Mouse (Mus musculus): ENCODE results near the gene Cep63. TPM values are rescaled to one million over a fixed set of nuclear protein-coding genes. Genes with fewer than 3 reads are reported as not detected.

The Cep63 gene
- polyA plus RNA-seq, 1 experiment from 2014 or later, result 45.6 TPM

DNA sequence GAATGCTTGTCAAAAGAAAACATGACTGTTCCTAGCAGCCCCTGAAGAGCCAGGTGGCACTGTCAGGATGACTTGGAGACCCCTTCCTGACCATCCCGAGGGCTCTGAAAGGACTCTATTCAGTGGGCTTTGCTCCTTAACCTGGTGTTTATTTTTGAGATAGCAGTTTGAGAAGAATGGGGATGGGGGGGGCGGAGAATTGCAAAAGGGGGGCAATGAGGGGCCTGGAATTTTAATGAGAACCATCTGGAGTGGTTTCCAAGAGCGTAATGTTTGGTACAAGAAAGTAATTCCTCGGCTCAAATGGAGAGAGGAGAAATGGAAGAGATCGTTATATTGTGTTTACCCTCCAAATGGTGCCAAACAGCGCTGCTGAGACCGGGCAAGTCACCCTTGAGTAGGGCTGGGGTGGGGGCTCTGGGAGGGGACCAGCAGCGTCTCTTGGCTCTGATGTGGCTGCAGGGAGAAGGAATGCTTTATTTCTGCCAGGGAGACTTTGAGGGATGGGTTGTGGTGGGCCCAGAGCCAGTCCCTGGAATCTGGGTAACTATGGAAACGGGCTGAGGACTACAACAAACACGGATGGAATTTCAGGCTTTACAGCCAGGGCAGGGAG is 17.3 kb upstream of the Cep63 start:
- H3K4me3 ChIP-seq, result no peak overlapping the region

DNA sequence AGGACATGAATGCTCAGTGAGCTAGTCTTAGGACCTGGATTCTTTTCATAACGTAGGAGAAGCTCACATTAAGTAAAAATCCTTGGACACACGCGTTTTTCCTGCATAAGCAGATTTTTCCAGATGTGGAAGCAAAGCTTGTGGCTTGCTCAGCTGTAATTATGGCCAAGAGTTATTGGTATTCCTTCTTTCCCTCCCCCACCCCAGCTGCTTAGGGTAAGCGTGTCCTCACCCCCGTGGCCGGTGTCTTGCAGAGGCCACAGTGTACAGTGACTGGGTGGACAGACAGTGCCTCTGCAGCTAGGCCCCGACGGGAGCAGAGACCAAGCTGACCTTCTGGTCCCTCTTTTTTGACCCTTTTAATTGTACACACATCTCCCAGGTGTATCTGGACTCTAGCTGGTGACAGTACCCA is 16.7 kb upstream of the Cep63 start:
- Histone ChIP-seq H3K4me3 (no peak overlapping the region), H3K36me3 (no peaks in the 10 kb centered on the region), H3K9me3 (no peaks in the 10 kb centered on the region), H3K4me2 (peak overlapping the region; percentile 36), H3K27ac (replicated peaks) (peak overlapping the region; percentile 78), H3K9ac (no peak overlapping the region), H3K4me1 (replicated peaks) (peaks cover 36% of the 10 kb centered on the region), H3K27me3 (no peaks in the 10 kb centered on the region)
- 42% methylated on average over 8 of the region's 8 CpGs for WGBS
- peak; percentile 42; the same call in 1 of the 2 replicates for ATAC-seq (ENCODE audit: low read depth)

More for the DNA sequence above, 17.3 kb upstream of the Cep63 start:
- H3K9ac ChIP-seq, result no peak overlapping the region
- no peaks in the 10 kb centered on the region for H3K27me3 ChIP-seq
- H3K27ac ChIP-seq (replicated peaks), result peak overlapping the region; percentile 78
- peaks cover 34% of the 10 kb centered on the region for H3K4me1 ChIP-seq (replicated peaks)
- peak; percentile 95 for ATAC-seq (ENCODE audit: low read depth)
- peak overlapping the region; percentile 36 for H3K4me2 ChIP-seq
- WGBS, result 3% methylated on average over 10 of the region's 10 CpGs
- H3K9me3 ChIP-seq, result no peaks in the 10 kb centered on the region
- no peaks in the 10 kb centered on the region for H3K36me3 ChIP-seq

DNA sequence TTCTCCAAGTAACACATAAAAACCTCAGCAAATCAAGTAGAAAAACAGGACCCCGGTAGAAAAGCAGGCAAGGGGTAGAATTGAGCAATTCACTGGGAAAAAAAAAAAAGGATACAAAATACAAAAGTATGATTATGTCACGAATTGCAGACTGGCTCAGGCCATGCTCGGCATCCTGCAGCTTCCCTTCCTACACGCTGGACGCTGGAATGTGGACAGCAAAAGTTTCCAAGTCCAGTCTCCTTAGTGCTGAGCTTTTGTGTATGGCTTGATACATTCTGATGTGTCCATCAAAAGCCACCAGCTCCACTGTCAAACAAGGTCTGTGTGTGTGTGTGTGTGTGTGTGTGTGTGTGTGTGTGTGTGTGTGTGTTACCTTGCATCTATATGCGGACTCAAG is 15.2 kb upstream of the Cep63 start:
- peaks cover 47% of the 10 kb centered on the region for H3K4me1 ChIP-seq (replicated peaks)
- H3K4me3 ChIP-seq, result no peak overlapping the region
- H3K9me3 ChIP-seq, result no peaks in the 10 kb centered on the region
- no peaks in the 10 kb centered on the region for H3K36me3 ChIP-seq
- 82% methylated on average over 6 of the region's 6 CpGs for WGBS
- no peak for ATAC-seq (ENCODE audit: low read depth)
- H3K27ac ChIP-seq (replicated peaks), result no peak overlapping the region
- H3K9ac ChIP-seq, result no peak overlapping the region
- H3K4me2 ChIP-seq, result no peak overlapping the region
- H3K27me3 ChIP-seq, result no peaks in the 10 kb centered on the region

- H3K9ac ChIP-seq, result no peak overlapping the region
- no peak overlapping the region for H3K4me3 ChIP-seq
- H3K4me2 ChIP-seq, result no peak overlapping the region
- peaks cover 43% of the 10 kb centered on the region for H3K4me1 ChIP-seq (replicated peaks)
- 87% methylated on average over 8 of the region's 8 CpGs for WGBS
- H3K9me3 ChIP-seq, result no peaks in the 10 kb centered on the region
- ATAC-seq (ENCODE audit: low read depth), result no peak
- H3K27ac ChIP-seq (replicated peaks), result no peak overlapping the region
- H3K27me3 ChIP-seq, result no peaks in the 10 kb centered on the region
- peaks cover 6% of the 10 kb centered on the region; the same call in 1 of the 2 replicates for H3K36me3 ChIP-seq
Measured at GRCm38 (mm10) chr9:102639510-102639909, 13.2 kb upstream of the Cep63 start.

DNA sequence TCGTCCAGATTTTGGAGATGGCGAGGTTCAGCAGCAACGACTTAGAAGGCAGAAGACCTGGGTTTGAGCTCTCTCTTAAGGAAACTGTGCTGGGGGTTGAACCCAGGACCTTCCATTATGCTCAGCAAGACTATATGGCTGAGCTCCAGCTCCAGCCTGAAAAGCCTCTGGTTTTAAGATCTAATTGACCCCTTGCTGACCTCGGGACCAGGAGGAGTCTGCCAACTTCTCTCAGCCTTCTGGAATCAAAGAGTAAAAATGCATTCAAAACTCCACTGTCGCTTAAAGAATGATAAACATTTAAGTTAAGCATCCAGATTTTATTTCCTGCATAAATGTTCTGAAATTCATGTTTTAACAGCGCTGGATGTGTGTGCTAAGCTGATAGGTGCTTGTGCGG is 12.6 kb upstream of the Cep63 start:
- 60% methylated on average over 7 of the region's 7 CpGs for WGBS
- Histone ChIP-seq H3K27ac (replicated peaks) (no peak overlapping the region), H3K9ac (no peak overlapping the region)

DNA sequence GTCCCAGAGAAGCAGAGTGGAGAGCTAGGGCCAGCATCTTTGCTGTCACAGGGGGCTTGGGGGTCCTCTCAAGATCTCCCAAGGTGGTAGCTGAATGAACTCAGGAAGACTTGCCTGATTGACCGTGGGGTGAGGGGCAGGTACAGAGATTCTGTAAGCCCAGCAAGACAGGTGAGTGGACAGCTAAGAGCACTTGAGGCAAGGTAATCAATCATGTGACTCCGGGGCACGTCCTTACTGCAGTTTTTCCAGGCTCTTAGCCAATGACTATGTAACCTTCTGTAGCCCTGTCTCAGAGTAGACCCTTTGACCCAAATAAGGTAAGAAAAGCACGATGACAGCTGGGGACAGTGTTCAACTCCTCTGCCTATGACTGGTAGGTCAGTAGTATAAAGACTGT is 10.8 kb upstream of the Cep63 start:
- peaks cover 20% of the 10 kb centered on the region; the same call in 1 of the 2 replicates for H3K4me1 ChIP-seq (replicated peaks)
- no peak overlapping the region for H3K27ac ChIP-seq (replicated peaks)
- no peaks in the 10 kb centered on the region for H3K27me3 ChIP-seq
- H3K4me3 ChIP-seq, result no peak overlapping the region
- no peaks in the 10 kb centered on the region for H3K9me3 ChIP-seq
- H3K4me2 ChIP-seq, result no peak overlapping the region
- H3K36me3 ChIP-seq, result peaks cover 15% of the 10 kb centered on the region
- H3K9ac ChIP-seq, result no peak overlapping the region
- ATAC-seq (ENCODE audit: low read depth), result no peak
- 68% methylated on average over 4 of the region's 4 CpGs for WGBS

More for the DNA sequence above, 12.6 kb upstream of the Cep63 start:
- Histone ChIP-seq H3K4me3 (no peak overlapping the region), H3K9me3 (no peaks in the 10 kb centered on the region), H3K36me3 (peaks cover 12% of the 10 kb centered on the region), H3K4me1 (replicated peaks) (peaks cover 37% of the 10 kb centered on the region), H3K27me3 (no peaks in the 10 kb centered on the region), H3K4me2 (no peak overlapping the region)
- no peak for ATAC-seq (ENCODE audit: low read depth)

DNA sequence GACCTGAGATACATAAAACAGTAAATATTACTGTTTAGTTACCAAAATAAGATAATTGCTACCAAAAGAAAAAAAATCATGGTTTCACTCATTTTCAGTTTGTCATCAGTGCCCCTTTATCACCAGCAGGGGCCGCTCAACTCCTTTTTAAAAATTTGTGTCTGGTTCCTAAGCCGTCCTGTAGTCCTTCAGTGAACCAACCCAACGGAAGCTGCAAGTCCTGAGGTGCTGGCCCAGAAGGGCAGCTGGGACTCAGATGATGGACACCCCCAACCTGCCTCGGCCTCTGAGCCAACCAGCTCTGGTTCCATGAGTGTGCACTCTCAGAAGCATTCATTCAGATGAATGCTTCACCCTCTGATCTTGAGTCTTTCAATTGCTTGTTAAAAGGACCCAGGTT is 10.2 kb upstream of the Cep63 start:
- Histone ChIP-seq H3K4me3 (no peak overlapping the region), H3K36me3 (peaks cover 17% of the 10 kb centered on the region), H3K9ac (no peak overlapping the region), H3K27me3 (no peaks in the 10 kb centered on the region), H3K4me2 (no peak overlapping the region), H3K4me1 (replicated peaks) (peaks cover 20% of the 10 kb centered on the region; the same call in 1 of the 2 replicates), H3K9me3 (no peaks in the 10 kb centered on the region), H3K27ac (replicated peaks) (no peak overlapping the region)
- 2% methylated on average over 4 of the region's 4 CpGs for WGBS
- no peak; the same call in 1 of the 2 replicates for ATAC-seq (ENCODE audit: low read depth)

DNA sequence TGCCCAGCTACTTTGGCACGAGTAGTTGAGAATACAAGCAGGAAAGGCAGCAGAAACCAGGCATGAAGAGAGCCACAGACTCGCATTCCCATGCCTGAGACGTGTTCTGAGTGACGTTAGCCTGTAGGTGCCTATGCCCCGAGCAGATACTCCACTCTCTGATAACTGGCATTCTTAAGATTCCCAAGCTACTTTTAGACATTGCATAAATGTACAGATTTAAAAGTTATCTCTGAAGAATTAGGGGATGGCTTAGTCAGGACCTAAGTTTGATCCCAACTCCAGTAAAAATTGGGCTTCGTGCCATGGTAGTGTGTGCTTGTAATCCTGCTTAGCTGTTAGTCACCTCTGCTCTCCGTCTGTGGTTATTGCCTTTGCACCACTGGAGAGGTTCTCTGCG is 8.1 kb upstream of the Cep63 start:
- H3K27ac ChIP-seq (replicated peaks), result no peak overlapping the region
- H3K4me3 ChIP-seq, result no peak overlapping the region
- 91% methylated on average over 8 of the region's 8 CpGs for WGBS
- peaks cover 20% of the 10 kb centered on the region; the same call in 1 of the 2 replicates for H3K4me1 ChIP-seq (replicated peaks)
- no peak for ATAC-seq (ENCODE audit: low read depth)
- peaks cover 30% of the 10 kb centered on the region for H3K36me3 ChIP-seq
- no peak overlapping the region for H3K4me2 ChIP-seq
- no peaks in the 10 kb centered on the region for H3K27me3 ChIP-seq
- no peak overlapping the region for H3K9ac ChIP-seq
- no peaks in the 10 kb centered on the region for H3K9me3 ChIP-seq

GRCm38 (mm10) chr9:102632923-102633537 is 6.7 kb upstream of the Cep63 start:
- Histone ChIP-seq H3K9me3 (no peaks in the 10 kb centered on the region), H3K9ac (peak overlapping the region; percentile 31; the same call in 1 of the 2 replicates), H3K27ac (replicated peaks) (no peak overlapping the region), H3K4me2 (no peak overlapping the region), H3K36me3 (peaks cover 30% of the 10 kb centered on the region), H3K4me3 (no peak overlapping the region), H3K4me1 (replicated peaks) (peaks cover 12% of the 10 kb centered on the region; the same call in 1 of the 2 replicates), H3K27me3 (no peaks in the 10 kb centered on the region)
- WGBS, result 40% methylated on average over 1 of the region's 1 CpGs
- peak; percentile 68; the same call in 1 of the 2 replicates for ATAC-seq (ENCODE audit: low read depth)

DNA sequence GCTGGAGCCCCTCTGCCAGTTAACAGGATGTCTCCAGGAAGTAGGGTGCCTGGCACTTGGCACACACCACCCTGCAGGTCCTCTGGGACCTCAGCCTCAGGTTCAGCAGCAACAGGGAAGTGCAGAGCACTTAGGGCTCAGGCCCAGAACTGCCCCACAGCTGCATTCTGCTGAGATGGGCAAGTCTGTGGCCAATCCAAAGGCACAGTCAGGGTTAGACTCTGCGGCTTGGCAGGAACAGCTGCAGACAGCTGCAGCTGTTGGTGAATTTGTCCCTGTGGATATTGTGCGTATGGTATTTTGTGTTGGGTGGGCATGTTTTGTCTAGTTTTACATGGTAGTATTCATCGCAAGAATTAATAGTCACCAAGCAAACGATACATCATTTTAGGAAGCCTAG is 5.8 kb upstream of the Cep63 start:
- Histone ChIP-seq H3K36me3 (peaks cover 30% of the 10 kb centered on the region), H3K4me1 (replicated peaks) (peaks cover 15% of the 10 kb centered on the region), H3K4me2 (no peak overlapping the region), H3K27me3 (no peaks in the 10 kb centered on the region), H3K27ac (replicated peaks) (no peak overlapping the region), H3K4me3 (no peak overlapping the region), H3K9me3 (no peaks in the 10 kb centered on the region), H3K9ac (no peak overlapping the region)
- no peak for ATAC-seq (ENCODE audit: low read depth)
- WGBS, result 95% methylated on average over 4 of the region's 4 CpGs

GRCm38 (mm10) chr9:102631589-102632147 is 5.3 kb upstream of the Cep63 start:
- Histone ChIP-seq H3K36me3 (peaks cover 30% of the 10 kb centered on the region), H3K27ac (replicated peaks) (no peak overlapping the region), H3K4me2 (no peak overlapping the region), H3K9ac (no peak overlapping the region), H3K9me3 (no peaks in the 10 kb centered on the region), H3K4me3 (no peak overlapping the region), H3K27me3 (no peaks in the 10 kb centered on the region), H3K4me1 (replicated peaks) (peaks cover 13% of the 10 kb centered on the region)
- 66% methylated on average over 2 of the region's 2 CpGs for WGBS
- ATAC-seq (ENCODE audit: low read depth), result no peak

- ATAC-seq (ENCODE audit: low read depth), result no peak
Measured at GRCm38 (mm10) chr9:102629052-102629451, 2.7 kb upstream of the Cep63 start.

More at GRCm38 (mm10) chr9:102629052-102629451, 2.7 kb upstream of the Cep63 start:
- Histone ChIP-seq H3K27ac (replicated peaks) (no peak overlapping the region), H3K4me3 (no peak overlapping the region), H3K4me1 (replicated peaks) (peaks cover 24% of the 10 kb centered on the region), H3K36me3 (peaks cover 19% of the 10 kb centered on the region), H3K4me2 (no peak overlapping the region), H3K27me3 (no peaks in the 10 kb centered on the region), H3K9me3 (no peaks in the 10 kb centered on the region), H3K9ac (no peak overlapping the region; the same call in 1 of the 2 replicates)
- WGBS, result 74% methylated on average over 7 of the region's 7 CpGs
